Mouse (Mus musculus): ENCODE measurements at regions not wholly inside any gene's neighbourhood (a gene's known extent, or its start where the extent isn't known, plus 50 kb on each side); places are given as distances from the start of the nearest gene placed in this dataset.

DNA sequence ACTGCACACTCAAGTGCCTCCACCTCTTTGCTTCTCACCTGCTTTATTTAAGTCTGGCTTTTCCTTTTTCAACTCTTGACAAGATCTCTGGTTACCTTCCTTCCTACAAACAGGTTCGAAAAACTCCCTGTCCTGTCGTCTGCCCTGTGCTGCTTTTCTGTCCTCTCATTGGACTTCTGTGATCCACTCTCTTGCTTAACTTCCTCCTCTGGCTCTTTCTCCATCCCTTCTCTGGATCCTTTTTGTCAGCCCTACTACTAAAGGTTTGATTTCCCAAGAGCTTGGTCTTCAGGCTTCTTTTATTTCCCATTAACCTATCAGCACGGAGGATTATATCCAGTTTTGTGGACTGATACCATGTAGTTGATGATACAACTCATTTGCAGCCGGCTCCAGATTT lies 149.8 kb downstream of the Satb1 start:
- DNase-seq, result no peak
- intact Hi-C loops (cut with DNase I; ENCODE audit: low total_unique reads), result no loop called here

DNA sequence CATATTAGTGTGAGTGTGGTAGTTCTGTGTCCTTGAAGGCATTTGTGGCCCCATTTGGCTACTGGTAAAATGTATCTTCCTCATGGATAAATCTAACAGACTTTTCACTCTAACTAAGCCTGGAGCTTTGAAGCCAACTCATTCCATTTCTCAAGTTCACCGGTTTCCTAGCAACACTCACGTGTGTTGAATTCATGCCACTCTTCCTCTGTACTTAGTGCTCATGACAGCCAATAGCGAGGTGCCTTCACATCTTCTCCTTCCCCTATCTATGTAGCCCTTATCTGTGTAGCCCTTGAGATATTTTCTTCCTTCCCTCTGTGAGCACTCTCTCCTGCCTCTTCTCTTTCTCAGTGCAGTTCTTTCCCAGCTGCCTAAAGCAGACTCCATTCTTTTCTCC lies 150.7 kb downstream of the Satb1 start:
- intact Hi-C loops (cut with DNase I; ENCODE audit: low total_unique reads), result no loop called here
- no peak for DNase-seq

DNA sequence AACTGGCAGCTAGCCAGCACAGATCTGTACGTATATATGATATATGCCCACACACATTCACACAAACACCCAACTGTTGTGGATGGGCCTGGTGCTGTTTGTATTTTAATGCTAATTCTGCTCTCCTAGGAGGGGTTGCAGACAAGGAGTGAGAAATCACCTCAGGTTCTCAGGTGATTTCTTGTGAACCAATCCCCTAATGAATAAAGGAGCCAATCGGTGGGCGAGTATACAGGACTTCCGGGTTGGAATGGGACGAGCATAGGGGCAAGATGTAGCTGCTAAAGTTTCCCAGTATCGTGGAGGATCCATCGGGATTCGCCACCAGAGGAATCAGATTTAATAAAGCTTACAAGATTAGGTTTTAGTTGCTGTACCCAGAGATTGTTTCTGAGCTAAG lies 155.6 kb downstream of the Satb1 start:
- intact Hi-C loops (cut with DNase I; ENCODE audit: low total_unique reads), result no loop called here
- DNase-seq, result no peak

DNA sequence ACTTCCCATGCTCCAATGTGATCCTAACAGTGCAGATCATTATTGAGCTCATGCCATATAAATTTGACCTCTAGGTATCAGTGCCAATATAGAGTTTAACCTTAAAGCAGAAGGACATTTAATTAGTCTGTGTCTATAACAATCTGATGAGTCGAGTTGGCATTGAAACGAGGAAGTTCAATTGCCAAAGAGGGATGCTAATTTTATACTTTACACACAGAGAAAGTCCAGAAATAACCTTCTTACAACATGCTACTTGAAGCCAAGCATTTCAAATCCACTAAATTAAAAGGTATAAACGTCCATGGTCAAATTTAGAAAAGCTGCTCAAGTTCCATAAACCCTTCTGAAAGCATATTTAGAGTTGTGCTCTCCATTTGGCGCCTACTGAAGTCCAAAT lies 174.7 kb downstream of the Satb1 start:
- no peak for DNase-seq
- intact Hi-C loops (cut with DNase I; ENCODE audit: low total_unique reads), result no loop called here

DNA sequence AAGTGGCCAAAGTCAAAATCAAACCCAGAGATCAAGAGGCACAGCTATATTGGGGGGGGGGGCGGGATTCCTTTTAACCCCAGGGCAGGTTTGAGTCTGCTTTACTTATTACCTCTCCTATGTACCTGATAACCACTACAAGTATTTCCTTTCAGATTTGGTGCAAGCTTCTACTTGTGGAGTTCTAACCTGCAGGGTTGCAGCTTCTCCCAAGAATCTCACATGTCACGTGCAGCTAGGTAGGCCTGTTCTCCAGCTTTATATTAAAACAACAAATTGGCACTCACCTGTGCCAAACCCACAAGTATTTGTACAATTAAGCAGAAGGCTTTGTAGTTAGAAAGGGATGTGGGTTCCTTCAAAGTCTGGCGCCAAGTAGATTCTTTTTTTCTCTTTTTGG lies 179.2 kb downstream of the Satb1 start:
- DNase-seq, result no peak
- intact Hi-C loops (cut with DNase I; ENCODE audit: low total_unique reads), result no loop called here

DNA sequence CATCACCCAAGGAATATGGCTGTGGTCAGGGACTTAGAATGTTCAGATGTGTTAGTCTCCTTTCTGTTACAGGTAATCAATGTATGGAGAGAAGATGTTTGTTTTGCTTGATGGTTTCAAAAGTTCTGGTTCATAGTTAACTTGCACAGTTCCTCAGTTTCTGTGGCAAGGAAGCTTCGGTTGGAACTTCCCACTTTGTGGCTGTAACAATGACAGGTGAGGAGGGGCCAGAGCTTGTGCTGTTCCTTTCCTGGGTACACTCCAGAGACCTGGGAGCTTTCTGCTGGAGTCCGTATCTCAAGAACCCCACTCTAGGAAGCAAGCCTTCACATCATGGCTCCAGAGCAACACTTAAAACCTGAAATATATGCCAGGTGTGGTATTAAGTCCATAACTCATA lies 181.2 kb downstream of the Satb1 start:
- intact Hi-C loops (cut with DNase I; ENCODE audit: low total_unique reads), result no loop called here
- no peak for DNase-seq

DNA sequence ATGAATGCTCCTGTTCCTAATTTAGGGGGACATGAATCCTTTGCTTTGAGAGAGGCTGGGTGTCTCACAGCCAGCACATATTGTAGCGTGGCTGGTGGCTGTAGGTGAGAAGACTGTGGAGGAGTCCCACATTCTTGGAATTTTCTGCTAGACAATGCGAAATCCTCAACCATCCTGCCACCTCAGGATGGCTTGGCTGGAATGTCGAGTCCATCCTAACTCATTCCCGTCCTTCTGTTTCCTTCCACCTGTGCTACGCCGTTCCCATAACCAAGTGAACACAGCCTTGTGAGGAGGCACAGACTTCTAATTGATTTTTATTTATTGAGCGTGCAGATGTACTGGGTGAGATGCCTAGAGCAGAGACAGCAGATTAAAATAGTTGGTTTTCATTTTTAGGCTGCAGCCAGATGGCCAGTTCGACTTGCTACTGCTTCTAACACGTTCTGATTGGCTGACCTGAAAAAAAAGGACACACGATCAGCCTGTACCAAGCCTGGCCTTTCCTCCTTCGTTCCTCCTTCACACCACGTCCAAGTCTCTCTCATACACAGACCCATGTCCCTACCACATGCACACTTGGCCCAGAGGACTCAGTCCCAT lies 183.8 kb downstream of the Satb1 start:
- intact Hi-C loops (cut with DNase I; ENCODE audit: low total_unique reads), result no loop called here
- no peak for DNase-seq

DNA sequence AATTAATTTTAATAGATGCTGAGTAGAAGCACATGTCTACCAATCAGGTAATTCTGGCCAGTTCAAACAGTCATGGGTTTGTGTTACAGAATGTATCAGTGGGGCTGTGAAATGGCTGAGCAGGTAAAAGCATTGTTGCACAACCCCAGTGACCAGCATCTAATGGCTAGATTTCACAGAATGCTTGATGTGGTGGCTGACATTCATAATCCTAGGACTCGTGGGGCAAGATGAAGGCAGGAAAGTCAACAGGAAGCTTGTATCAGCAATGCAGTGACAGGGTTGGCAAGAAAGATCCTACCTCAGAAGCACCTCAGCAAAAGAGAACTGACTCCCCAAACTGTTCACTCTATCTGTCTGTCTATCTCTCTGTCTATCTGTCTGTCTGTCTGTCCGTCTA lies 186.7 kb downstream of the Satb1 start:
- intact Hi-C loops (cut with DNase I; ENCODE audit: low total_unique reads), result no loop called here
- DNase-seq, result no peak

DNA sequence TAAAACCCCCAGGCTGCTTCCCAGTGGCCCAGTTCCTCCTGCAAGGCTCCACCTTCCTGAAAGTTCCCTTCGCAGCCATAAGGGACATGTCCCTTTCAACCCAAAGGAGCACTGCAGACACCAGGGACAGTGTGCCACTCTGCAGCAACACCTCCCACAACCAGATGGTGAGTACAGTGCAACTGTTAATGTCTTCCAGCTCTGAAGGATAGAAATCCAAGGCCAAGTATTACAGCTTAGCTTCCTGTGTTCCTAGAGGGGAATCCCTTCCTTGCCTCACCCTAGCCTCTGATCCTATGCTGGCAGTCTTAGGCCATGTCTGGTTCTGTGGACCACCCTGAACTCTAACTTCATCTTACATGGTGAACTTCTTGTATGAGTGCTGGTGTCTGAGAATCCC lies 187.2 kb downstream of the Satb1 start:
- intact Hi-C loops (cut with DNase I; ENCODE audit: low total_unique reads), result no loop called here
- no peak for DNase-seq

DNA sequence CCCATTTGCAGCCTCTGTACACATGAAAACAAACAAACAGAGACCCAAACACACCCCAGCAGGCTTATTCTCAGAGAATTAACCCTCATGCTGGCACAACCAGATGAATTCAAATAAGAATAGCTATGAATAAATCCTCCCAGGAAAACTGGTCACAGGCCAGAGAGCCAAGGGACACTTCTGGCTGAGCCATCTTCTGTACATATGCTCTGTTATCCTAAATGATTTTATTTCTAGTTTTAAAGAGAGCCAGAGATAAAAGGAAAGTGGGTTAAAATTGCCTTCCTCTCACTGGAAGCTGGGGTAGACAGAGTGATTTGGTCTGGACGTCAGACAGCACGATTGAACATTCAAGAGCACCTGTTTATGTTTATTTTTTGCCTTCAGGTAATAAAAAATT lies 190.4 kb downstream of the Satb1 start:
- DNase-seq, result no peak
- intact Hi-C loops (cut with DNase I; ENCODE audit: low total_unique reads), result no loop called here

DNA sequence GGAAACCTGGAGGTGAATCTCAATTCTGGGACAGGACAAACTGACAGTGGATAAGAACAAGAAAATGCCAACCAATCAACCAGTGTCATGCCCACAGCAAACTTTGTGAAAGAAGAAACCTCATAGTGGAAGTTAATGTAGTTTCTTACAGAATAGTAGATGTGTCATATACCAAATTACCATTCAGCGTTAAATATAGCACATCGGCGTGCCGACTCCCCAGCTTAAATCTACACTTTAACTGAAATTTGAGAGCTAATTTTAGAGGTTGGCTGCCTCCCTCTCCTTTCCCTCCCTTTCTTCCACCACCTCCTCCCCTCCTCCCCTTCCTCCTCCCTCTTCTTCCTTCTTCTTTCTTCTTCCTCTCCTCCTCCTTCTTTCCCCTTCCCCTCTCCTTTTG lies 197.2 kb downstream of the Satb1 start:
- intact Hi-C loops (cut with DNase I; ENCODE audit: low total_unique reads), result no loop called here
- DNase-seq, result no peak

DNA sequence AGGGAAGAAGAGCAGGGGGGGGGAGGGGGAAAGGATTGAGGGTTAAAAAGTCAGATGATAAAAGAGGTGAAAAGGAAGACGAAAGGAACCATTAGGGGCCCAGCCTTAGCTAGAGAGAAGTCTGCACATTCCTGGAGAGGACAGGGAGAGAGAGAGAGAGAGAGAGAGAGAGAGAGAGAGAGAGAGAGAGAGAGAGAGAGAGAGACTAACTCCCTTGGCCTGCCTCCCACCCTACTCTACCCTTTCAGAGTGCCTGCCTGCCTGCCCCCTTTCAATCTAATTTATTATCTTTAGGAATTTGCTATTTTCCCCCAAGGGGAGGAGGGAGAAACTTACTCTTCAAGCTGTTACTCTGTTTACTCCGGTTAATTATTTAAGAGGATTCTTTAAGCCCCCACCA lies 201.5 kb downstream of the Satb1 start:
- intact Hi-C loops (cut with DNase I; ENCODE audit: low total_unique reads), result no loop called here
- DNase-seq, result no peak

DNA sequence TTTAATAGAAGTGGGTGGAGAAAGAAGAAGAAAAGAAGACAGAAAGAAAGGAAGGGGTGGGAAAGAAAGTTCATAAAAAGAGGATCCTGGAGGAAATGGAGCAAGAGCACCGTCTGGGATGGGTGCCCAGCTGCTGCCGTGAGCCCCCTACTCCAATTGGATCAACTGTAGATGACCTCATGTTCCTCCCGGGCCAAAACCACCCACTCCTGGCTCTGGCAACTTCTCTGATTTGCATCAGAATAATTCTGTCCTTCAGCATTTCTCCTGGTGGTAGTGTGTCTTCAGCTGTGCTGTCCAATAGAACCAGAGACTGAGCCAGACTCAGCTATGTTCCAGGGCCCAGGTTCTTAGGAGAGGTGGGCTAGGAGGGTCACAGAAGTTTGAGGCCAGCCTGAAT lies 212.6 kb downstream of the Satb1 start:
- DNase-seq, result no peak
- intact Hi-C loops (cut with DNase I; ENCODE audit: low total_unique reads), result no loop called here

DNA sequence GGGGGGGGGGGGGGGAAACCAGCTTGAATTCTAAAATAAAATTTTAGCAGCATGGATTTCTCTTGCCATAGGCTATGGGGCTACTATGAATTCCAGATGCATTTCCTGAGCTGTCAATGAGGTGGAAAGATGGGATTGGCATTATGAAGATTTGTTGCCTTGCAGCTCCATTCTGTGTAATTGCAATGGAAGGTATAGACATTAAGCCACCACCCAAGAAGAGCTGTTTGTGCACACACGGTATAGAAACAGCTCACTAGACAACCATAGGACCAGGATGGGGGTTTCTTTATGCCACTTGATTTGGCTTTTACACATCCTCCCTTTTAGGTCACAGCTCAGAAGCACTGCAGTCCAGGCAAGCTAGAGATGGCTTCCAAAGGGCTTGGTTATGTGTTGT lies 247.8 kb downstream of the Satb1 start:
- no peak for DNase-seq

DNA sequence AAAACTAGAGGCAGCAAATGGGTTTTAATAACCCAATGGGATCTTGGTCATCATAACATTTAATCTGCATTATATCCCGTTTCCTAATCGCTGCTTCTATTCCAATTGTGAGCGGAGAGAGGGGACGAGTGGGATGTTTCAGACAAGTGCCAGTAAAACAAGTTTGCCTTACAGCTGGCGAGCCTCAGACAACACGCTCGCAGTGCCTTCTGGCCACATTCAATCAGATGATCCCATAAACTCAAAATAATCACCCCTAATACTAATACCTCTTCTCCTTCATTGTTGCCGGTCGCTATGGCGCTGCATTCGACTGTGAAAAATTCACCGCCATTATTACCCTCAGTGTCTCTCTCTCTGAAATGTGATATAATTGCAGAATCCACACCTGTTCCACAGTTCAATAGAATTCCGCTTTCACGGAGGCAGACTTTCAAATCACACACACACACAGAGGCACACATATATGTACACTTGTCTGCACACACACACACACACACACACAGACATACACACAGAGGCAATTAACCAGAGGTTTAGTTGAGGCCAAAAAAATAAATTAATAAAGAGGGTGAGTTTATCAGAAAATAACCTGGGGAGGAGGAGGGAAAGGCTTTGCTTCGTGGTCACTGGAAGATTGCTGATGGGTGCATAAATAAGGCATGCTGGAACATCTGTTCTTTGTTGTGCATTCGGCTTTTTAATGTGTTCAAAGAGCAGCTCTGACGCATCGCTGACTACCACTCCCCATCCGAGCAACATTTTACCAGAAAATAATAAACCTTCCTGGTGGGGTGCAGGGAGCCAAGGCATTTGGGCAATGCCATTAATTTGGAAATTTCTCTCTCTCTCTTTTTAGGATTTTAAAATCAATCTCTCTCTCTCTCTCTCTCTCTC lies 248.9 kb downstream of the Satb1 start:
- DNase-seq, result no peak
- intact Hi-C loops (cut with DNase I; ENCODE audit: low total_unique reads), result no loop called here

More for the DNA sequence above, 247.8 kb downstream of the Satb1 start:
- intact Hi-C loops (cut with DNase I; ENCODE audit: low total_unique reads), result no loop called here

DNA sequence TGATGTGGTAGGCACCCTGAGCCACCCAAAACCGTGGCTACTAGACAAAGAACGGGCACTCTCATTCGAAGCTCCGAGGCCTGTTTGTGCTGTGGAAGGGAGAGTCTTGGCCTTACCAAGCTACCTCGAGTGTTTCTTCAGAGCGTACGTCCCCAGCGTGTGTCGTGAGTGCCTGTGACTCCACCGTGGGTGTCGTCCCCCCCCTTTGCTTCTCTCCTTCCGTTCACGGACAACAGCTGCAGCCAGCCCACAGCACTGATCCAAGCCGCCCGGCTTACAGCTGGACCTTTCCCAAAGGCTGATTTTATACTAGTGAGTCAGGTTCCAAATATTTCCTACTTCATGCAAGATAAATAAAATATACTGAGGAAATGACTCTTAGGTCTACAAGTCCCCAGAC lies 249.8 kb downstream of the Satb1 start:
- intact Hi-C loops (cut with DNase I; ENCODE audit: low total_unique reads), result no loop called here

DNA sequence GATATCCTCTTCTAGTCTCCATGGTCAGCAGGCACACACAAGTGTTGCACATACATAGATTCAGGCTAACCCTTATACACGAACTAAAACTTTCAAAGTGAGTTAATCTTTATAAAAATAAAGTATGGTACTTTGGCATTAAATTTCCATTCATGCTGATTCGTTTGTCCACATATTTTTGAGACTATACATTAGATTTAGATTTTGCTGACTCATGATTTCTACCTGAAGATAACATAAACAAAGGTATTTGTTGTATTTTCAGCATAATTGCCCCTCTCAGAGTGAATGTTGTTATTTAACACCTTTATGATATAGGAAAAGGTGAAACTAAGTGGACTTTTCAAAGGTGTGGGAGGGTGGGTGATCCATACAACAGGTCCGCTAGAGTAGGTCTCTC lies 277.2 kb downstream of the Satb1 start:
- DNase-seq, result no peak
- intact Hi-C loops (cut with DNase I; ENCODE audit: low total_unique reads), result no loop called here

More for the DNA sequence above, 249.8 kb downstream of the Satb1 start:
- peak; percentile 52 for DNase-seq

DNA sequence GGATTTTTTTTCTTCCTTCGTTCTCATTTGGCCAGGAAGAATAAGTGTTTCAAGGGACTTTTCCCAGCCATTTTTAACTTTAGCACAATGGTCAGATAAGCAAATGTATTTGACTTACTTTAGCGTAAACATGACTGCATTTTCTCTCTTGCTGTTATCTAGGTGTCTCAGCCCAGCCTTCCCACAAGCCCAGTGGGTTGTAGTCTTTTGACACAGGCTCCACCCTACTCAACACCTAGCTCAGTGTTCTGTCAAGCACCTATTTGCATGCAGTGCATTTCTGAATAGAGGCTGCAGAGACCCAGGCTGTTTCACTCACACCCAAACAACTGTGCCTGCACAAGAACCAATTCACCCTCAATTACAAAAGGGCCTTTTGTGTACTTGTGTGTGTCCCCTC lies 278.6 kb downstream of the Satb1 start:
- DNase-seq, result no peak
- intact Hi-C loops (cut with DNase I; ENCODE audit: low total_unique reads), result no loop called here

DNA sequence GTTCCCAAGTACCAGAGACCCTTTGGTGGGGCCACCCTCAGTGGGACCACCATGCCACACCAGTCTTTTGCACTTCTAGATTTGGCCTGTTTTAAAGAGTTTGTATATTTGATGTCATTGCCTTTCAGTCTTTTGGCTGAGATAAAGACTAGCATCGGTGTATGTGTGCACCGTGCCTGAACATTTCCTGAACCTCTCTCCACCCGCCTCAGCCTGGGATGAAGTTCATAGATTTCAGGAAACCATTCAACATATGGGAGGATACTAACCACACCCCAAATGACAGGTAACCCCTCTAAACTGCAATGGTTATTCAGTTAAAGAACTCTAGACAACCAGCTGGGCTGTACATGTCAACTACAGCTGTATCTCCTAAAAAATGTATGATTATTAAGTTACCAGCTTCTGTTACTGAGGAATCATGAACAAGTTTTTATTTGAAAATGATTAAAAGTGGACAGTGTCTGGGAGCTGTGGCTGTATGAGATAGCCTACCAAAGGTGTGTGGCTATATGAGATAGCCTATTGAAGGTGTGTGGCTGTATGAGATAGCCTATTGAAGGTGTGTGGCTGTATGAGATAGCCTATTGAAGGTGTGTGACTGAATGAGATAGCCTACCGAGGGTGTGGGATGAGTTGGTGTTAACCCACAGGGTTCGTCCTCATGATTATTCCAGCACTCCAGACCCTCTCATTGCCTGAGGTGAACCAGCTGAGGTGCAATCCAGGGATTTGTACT lies 280.6 kb downstream of the Satb1 start:
- DNase-seq, result no peak
- intact Hi-C loops (cut with DNase I; ENCODE audit: low total_unique reads), result no loop called here

DNA sequence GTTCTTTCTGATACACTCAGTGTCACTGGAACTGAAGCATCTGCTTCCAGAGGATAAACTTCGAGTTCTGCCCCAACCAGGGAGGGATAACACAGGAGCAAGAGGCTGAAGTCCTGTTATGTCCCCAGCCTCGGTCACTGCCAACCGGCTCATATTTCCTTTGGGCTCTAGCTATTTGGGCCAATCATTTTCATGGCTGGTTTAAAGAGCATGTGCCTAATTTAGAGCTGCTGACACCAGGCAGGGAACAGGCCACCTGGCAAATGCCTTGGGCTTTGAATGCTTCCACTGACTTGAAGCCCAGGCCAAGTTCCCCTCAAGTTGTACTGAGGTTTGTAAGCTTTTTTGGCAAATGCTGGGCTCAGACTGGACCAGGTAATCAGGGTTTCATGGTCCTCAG lies 286.1 kb downstream of the Satb1 start:
- intact Hi-C loops (cut with DNase I; ENCODE audit: low total_unique reads), result no loop called here
- DNase-seq, result peak; percentile 69

DNA sequence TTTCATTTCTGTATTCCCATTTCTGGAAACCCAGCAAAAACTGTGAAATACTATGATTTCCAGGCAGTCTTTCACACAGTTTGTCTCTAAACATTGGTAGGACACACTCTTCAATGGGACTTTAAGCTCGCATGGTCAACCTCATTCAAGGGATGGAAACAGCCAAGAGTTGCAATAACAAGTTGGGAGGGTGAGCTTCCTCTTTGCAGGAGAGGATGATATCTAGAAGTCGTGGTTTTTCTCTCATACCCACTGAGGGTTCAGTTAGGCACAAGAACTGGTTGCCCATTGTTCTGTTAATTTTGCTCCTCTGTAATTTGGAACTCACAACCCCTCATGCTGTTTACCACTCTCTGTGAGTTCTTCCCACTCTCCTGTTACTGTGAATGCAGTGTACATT lies 290.5 kb downstream of the Satb1 start:
- no peak for DNase-seq
- intact Hi-C loops (cut with DNase I; ENCODE audit: low total_unique reads), result no loop called here
